21 mouse cellular contexts compared by ENCODE assay signal in genomic region chr16:35233329-35233728, GRCm38 (mm10).
A peak's percentile ranks its signal among the peaks of the same experiment; 100 is the strongest.
DNase-seq lines count a peak whose midpoint lies in the region; ATAC-seq lines count a peak whose summit lies in the region.
"Had no signal": no experiment of that assay in that cellular context is flagged by ENCODE, and none has a peak within 500 bp of the region (broad histone marks: within the 10 kb centered on the region; RNA-seq: fewer than 3 reads in every experiment).

No protein-coding gene starts in this region.

- H3K4me1 ChIP-seq in forebrain, embryonic 14.5 days (ENCODE audit: control insufficient read depth, insufficient read depth, low read length) = peaks cover 5% of the 10 kb centered on the region
- peaks cover 25% of the 10 kb centered on the region for H3K4me1 ChIP-seq in forebrain, embryonic 12.5 days
- peaks cover 69% of the 10 kb centered on the region for H3K4me1 ChIP-seq in heart, embryonic 10.5 days
- H3K4me1 ChIP-seq in heart, embryonic 15.5 days (replicated peaks) = peaks cover 55% of the 10 kb centered on the region
- peaks cover 10% of the 10 kb centered on the region for H3K4me1 ChIP-seq in midbrain, embryonic 11.5 days (ENCODE audit: control insufficient read depth, insufficient read depth, low read length)
- peaks cover 31% of the 10 kb centered on the region for H3K4me1 ChIP-seq in midbrain, embryonic 10.5 days

- DNase-seq in forebrain, embryonic 14.5 days (ENCODE audit: low spot score) = peak; percentile 32
- DNase-seq in heart, embryonic 10.5 days (ENCODE audit: low spot score) = no peak
- no peak for DNase-seq in heart, postnatal 10 days
- no peak for DNase-seq in heart, adult 9 months (ENCODE audit: low spot score in 2 of 2)
- DNase-seq in midbrain, embryonic 11.5 days (ENCODE audit: low spot score, missing footprints) = peak; percentile 45
- DNase-seq in midbrain, embryonic 10.5 days (ENCODE audit: low spot score) = no peak
- DNase-seq: adrenal gland, adult 8-10 months; adrenal gland, postnatal 36 days; B cell, adult 2 months; cerebellum, adult 2 months; cerebellum, postnatal 10 days; gastrocnemius, postnatal 14 days; kidney, adult 11 months; kidney, adult 9 months had no signal

- intact Hi-C loops in heart, postnatal 10 days (cut with DNase I) = no loop called here

- no peak overlapping the region for H3K9ac ChIP-seq in forebrain, embryonic 14.5 days (ENCODE audit: low read length)
- H3K9ac ChIP-seq in forebrain, embryonic 12.5 days = no peak overlapping the region
- H3K9ac ChIP-seq in heart, embryonic 15.5 days = no peak overlapping the region
- no peak overlapping the region for H3K9ac ChIP-seq in midbrain, embryonic 11.5 days (ENCODE audit: low read length)
- H3K9ac ChIP-seq: hindbrain, embryonic 13.5 days had no signal

- no peaks in the 10 kb centered on the region for H3K27me3 ChIP-seq in forebrain, embryonic 14.5 days (replicated peaks; ENCODE audit: control insufficient read depth, insufficient read depth, low read length)
- H3K27me3 ChIP-seq in forebrain, embryonic 12.5 days = no peaks in the 10 kb centered on the region
- no peaks in the 10 kb centered on the region; the same call in 1 of the 2 replicates for H3K27me3 ChIP-seq in heart, embryonic 10.5 days (ENCODE audit: insufficient read depth, poor library complexity, severe bottlenecking)
- no peaks in the 10 kb centered on the region for H3K27me3 ChIP-seq in heart, embryonic 15.5 days
- no peaks in the 10 kb centered on the region for H3K27me3 ChIP-seq in midbrain, embryonic 11.5 days (ENCODE audit: control insufficient read depth, insufficient read depth, low read length)
- H3K27me3 ChIP-seq in midbrain, embryonic 10.5 days (ENCODE audit: low read depth, poor library complexity, severe bottlenecking) = no peaks in the 10 kb centered on the region
- H3K27me3 ChIP-seq: hindbrain, embryonic 13.5 days had no signal

- H3K4me3 ChIP-seq in forebrain, embryonic 14.5 days (ENCODE audit: low read depth, low read length) = no peak overlapping the region
- H3K4me3 ChIP-seq in forebrain, embryonic 12.5 days (replicated peaks) = no peak overlapping the region
- no peak overlapping the region for H3K4me3 ChIP-seq in heart, embryonic 10.5 days
- H3K4me3 ChIP-seq in heart, embryonic 15.5 days = no peak overlapping the region
- H3K4me3 ChIP-seq in midbrain, embryonic 11.5 days (ENCODE audit: low read depth, low read length) = no peak overlapping the region
- H3K4me3 ChIP-seq in midbrain, embryonic 10.5 days = no peak overlapping the region
- H3K4me3 ChIP-seq: embryonic facial prominence, embryonic 10.5 days; hindbrain, embryonic 13.5 days had no signal

- H3K27ac ChIP-seq in forebrain, embryonic 14.5 days (ENCODE audit: low read depth, low read length) = no peak overlapping the region
- H3K27ac ChIP-seq in forebrain, embryonic 12.5 days = no peak overlapping the region
- H3K27ac ChIP-seq in heart, embryonic 10.5 days = peak overlapping the region; percentile 80
- H3K27ac ChIP-seq in heart, embryonic 15.5 days = peak overlapping the region; percentile 68; the same call in 1 of the 2 replicates
- no peak overlapping the region for H3K27ac ChIP-seq in midbrain, embryonic 11.5 days (ENCODE audit: low read depth, low read length)
- no peak overlapping the region for H3K27ac ChIP-seq in midbrain, embryonic 10.5 days (replicated peaks)
- H3K27ac ChIP-seq: hindbrain, embryonic 13.5 days; hindbrain, postnatal 0 days had no signal

- H3K36me3 ChIP-seq in forebrain, embryonic 14.5 days (ENCODE audit: control insufficient read depth, insufficient read depth, low read length) = no peaks in the 10 kb centered on the region
- no peaks in the 10 kb centered on the region for H3K36me3 ChIP-seq in forebrain, embryonic 12.5 days (replicated peaks)
- no peaks in the 10 kb centered on the region for H3K36me3 ChIP-seq in heart, embryonic 10.5 days
- no peaks in the 10 kb centered on the region for H3K36me3 ChIP-seq in heart, embryonic 15.5 days
- no peaks in the 10 kb centered on the region for H3K36me3 ChIP-seq in midbrain, embryonic 11.5 days (ENCODE audit: control insufficient read depth, insufficient read depth, low read length)
- H3K36me3 ChIP-seq in midbrain, embryonic 10.5 days = no peaks in the 10 kb centered on the region
- H3K36me3 ChIP-seq: embryonic facial prominence, embryonic 10.5 days; G1E; hindbrain, embryonic 13.5 days had no signal

- WGBS in forebrain, embryonic 14.5 days = 82% methylated on average over 4 of the region's 4 CpGs
- 80% methylated on average over 4 of the region's 4 CpGs for WGBS in forebrain, embryonic 12.5 days
- 42% methylated on average over 4 of the region's 4 CpGs for WGBS in heart, embryonic 10.5 days
- 59% methylated on average over 4 of the region's 4 CpGs for WGBS in heart, embryonic 15.5 days
- WGBS in midbrain, embryonic 11.5 days = 84% methylated on average over 4 of the region's 4 CpGs
- 88% methylated on average over 4 of the region's 4 CpGs for WGBS in midbrain, embryonic 10.5 days

- no peak; the same call in 1 of the 2 replicates for ATAC-seq in forebrain, embryonic 14.5 days
- no peak for ATAC-seq in forebrain, embryonic 12.5 days (ENCODE audit: low FRiP score)
- ATAC-seq in heart, embryonic 15.5 days (replicated peaks; ENCODE audit: insufficient number of reproducible peaks, insufficient read depth, low FRiP score, low read depth) = no peak
- ATAC-seq in midbrain, embryonic 11.5 days (ENCODE audit: low FRiP score) = no peak
- ATAC-seq: CD4-positive, CD25-positive, alpha-beta regulatory T cell, adult 4 months; hindbrain, postnatal 0 days had no signal

- H3K9me3 ChIP-seq in forebrain, embryonic 14.5 days (replicated peaks; ENCODE audit: control insufficient read depth, low read length) = no peaks in the 10 kb centered on the region
- no peaks in the 10 kb centered on the region for H3K9me3 ChIP-seq in forebrain, embryonic 12.5 days
- no peaks in the 10 kb centered on the region for H3K9me3 ChIP-seq in heart, embryonic 10.5 days
- H3K9me3 ChIP-seq in heart, embryonic 15.5 days (replicated peaks) = no peaks in the 10 kb centered on the region
- H3K9me3 ChIP-seq in midbrain, embryonic 11.5 days (ENCODE audit: control insufficient read depth, low read length) = no peaks in the 10 kb centered on the region
- no peaks in the 10 kb centered on the region for H3K9me3 ChIP-seq in midbrain, embryonic 10.5 days (replicated peaks)
- H3K9me3 ChIP-seq: embryonic facial prominence, embryonic 10.5 days; G1E; hindbrain, embryonic 13.5 days had no signal

- H3K4me2 ChIP-seq in forebrain, embryonic 14.5 days (ENCODE audit: low read length) = no peak overlapping the region
- no peak overlapping the region for H3K4me2 ChIP-seq in forebrain, embryonic 12.5 days
- no peak overlapping the region for H3K4me2 ChIP-seq in heart, embryonic 15.5 days
- no peak overlapping the region for H3K4me2 ChIP-seq in midbrain, embryonic 11.5 days
- H3K4me2 ChIP-seq: hindbrain, embryonic 13.5 days had no signal

Comparison
In these comparisons a context has a peak if more than half of its experiments do, and no peak if none do; other contexts are left out.
1. DNase-seq: peak in forebrain, embryonic 14.5 days (single experiment) and midbrain, embryonic 11.5 days (single experiment); none in heart, embryonic 10.5 days (single experiment), heart, postnatal 10 days (0 of 2), heart, adult 9 months (0 of 2) and midbrain, embryonic 10.5 days (single experiment).
2. H3K27ac ChIP-seq: peak in heart, embryonic 10.5 days (single experiment) and heart, embryonic 15.5 days (single experiment); none in forebrain, embryonic 14.5 days (single experiment), forebrain, embryonic 12.5 days (single experiment), midbrain, embryonic 11.5 days (single experiment) and midbrain, embryonic 10.5 days (single experiment).